Mouse (Mus musculus) lung, embryonic 15.5 days (tissue): ENCODE data around the gene Lce6a. TPM values are rescaled to one million over a fixed set of nuclear protein-coding genes. Genes with fewer than 3 reads are reported as not detected.

ENCODE experiments used
- polyA plus RNA-seq: library from polyadenylated mRNA; unstranded; fragments of >200 nt; fragmentation: Nextera tagmentation; extraction: Ambion mirVana; gene quantifications from 2 replicates; pipeline ENCODE4 v1.2.1, GENCODE M21; 2015

Gene Lce6a
- polyA plus RNA-seq, 1 experiment from 2014 or later: not detected

Other genes with a start within 250 kb of the Lce6a start
- not detected in 2 replicates for gene Sprr2h, start 236.0 kb downstream of the Lce6a start, polyA plus RNA-seq
- not detected in 2 replicates for gene Sprr2i, start 213.7 kb downstream of the Lce6a start, polyA plus RNA-seq
- gene Sprr2j-ps, start 203.6 kb downstream of the Lce6a start, polyA plus RNA-seq: not detected in 2 replicates
- gene Gm9774, start 192.2 kb downstream of the Lce6a start, polyA plus RNA-seq: 7.5 and 8.0 TPM in 2 replicates
- not detected in 2 replicates for gene Sprr2k, start 189.1 kb downstream of the Lce6a start, polyA plus RNA-seq
- not detected in 2 replicates for gene Sprr1b, start 182.9 kb downstream of the Lce6a start, polyA plus RNA-seq
- gene Sprr3, start 162.9 kb downstream of the Lce6a start, polyA plus RNA-seq: 0.20 TPM in 1 of 2 replicates, not detected in the other
- gene Sprr1a, start 135.8 kb downstream of the Lce6a start, polyA plus RNA-seq: 0.82 and 1.2 TPM in 2 replicates
- not detected in 2 replicates for gene Sprr4, start 121.2 kb downstream of the Lce6a start, polyA plus RNA-seq
- not detected in 2 replicates for gene 2310046K23Rik, start 87.1 kb downstream of the Lce6a start, polyA plus RNA-seq
- gene Ivl, start 47.9 kb downstream of the Lce6a start, polyA plus RNA-seq: not detected in 2 replicates
- not detected in 2 replicates for gene Smcp, start 32.7 kb downstream of the Lce6a start, polyA plus RNA-seq
- gene 2210017I01Rik, start 14.2 kb downstream of the Lce6a start, polyA plus RNA-seq: not detected in 2 replicates
- gene Lce1a1, start 26.6 kb upstream of the Lce6a start, polyA plus RNA-seq: not detected in 2 replicates
- not detected in 2 replicates for gene Lce1b, start 35.3 kb upstream of the Lce6a start, polyA plus RNA-seq
- gene Lce1a2, start 48.7 kb upstream of the Lce6a start, polyA plus RNA-seq: not detected in 2 replicates
- not detected in 2 replicates for gene Lce1c, start 57.6 kb upstream of the Lce6a start, polyA plus RNA-seq
- not detected in 2 replicates for gene Lce1d, start 65.5 kb upstream of the Lce6a start, polyA plus RNA-seq
- gene Lce1e, start 87.4 kb upstream of the Lce6a start, polyA plus RNA-seq: not detected in 2 replicates
- not detected in 2 replicates for gene Lce1f, start 98.7 kb upstream of the Lce6a start, polyA plus RNA-seq
- gene Gm38119, start 117.4 kb upstream of the Lce6a start, polyA plus RNA-seq: not detected in 2 replicates
- gene Lce1g, start 130.7 kb upstream of the Lce6a start, polyA plus RNA-seq: not detected in 2 replicates
- gene Lce1h, start 143.4 kb upstream of the Lce6a start, polyA plus RNA-seq: not detected in 2 replicates
- gene Lce1i, start 157.2 kb upstream of the Lce6a start, polyA plus RNA-seq: not detected in 2 replicates
- not detected in 2 replicates for gene Lce1j, start 168.9 kb upstream of the Lce6a start, polyA plus RNA-seq
- gene Lce1k, start 186.2 kb upstream of the Lce6a start, polyA plus RNA-seq: not detected in 2 replicates
- not detected in 2 replicates for gene Kprp, start 205.6 kb upstream of the Lce6a start, polyA plus RNA-seq
- gene Lce1l, start 229.6 kb upstream of the Lce6a start, polyA plus RNA-seq: not detected in 2 replicates
- not detected in 2 replicates for gene 2310050C09Rik, start 248.6 kb upstream of the Lce6a start, polyA plus RNA-seq